Mouse (Mus musculus): ENCODE results near the gene Atad1. TPM values are rescaled to one million over a fixed set of nuclear protein-coding genes. Genes with fewer than 3 reads are reported as not detected.

Gene Atad1
- total RNA-seq, 2 experiments from 2014 or later = 91.3 to 96.5 TPM

DNA sequence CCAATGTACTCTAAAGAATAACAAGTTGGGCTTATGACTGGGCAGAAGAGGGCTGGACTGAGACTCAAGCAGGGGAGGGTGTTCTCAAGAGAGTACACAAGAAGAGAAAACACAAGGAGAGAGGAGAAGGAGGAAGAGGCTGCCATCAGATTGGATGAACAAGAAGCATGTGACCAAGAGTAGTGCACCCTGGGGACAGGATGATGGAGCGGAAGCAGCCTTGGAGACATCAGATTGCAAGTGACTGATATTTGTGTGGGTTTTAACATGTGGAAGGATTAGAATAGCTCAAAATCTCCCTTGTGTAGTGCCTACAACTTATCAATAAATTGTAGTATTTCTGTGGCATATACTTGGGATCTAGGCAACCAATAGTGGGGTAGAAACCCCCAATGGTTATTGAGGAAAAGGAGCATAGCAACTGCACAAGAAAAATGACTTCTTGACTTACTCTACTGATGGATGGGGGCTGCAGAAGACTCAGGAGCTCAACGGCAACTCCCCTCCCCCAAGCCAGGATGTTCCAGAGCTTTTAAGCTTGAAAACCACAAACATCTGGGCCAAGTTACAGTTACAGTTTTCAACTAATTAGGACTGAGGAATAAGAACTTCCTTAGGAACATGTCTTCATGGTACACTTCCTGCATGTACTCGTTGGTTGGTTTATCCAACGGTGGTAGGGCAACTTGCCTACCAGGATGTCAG, 1.2 kb upstream of the Atad1 start:
- Histone ChIP-seq H3K27ac (no peak overlapping the region), H3K4me3 (no peak overlapping the region)
- intact Hi-C loops (cut with DNase I) = no loop called here
- DNase-seq (ENCODE audit: extremely low spot score in 1 of 2, low spot score in 2 of 2) = no peak
- no peak for TF ChIP-seq CTCF (IDR thresholded peaks at IDR 0.05)

DNA sequence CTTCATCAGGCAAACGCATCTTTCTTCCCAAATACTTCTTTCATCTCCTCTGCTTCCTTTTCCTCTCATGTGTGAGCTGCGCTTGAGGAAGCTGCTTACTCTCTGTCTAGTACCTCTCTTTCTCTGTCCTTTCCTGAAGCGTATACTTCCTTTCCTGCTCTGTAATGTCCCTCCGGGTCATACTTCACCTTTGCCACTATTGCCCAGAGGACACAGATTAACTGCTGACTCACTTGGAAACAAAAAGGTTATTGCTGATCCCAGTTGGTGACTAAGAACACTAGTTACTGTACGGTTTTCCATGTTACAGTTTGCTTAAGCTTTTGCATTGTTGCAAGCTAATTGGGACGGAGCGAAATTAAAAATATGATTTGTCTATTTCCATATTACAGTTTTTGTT, 1.7 kb downstream of the Atad1 start:
- DNase-seq (ENCODE audit: extremely low spot score in 1 of 2, low spot score in 2 of 2) = no peak
- no peak overlapping the region for H3K27ac ChIP-seq
- TF ChIP-seq CTCF (IDR thresholded peaks at IDR 0.05) = no peak
- H3K4me3 ChIP-seq = no peak overlapping the region
- intact Hi-C loops (cut with DNase I) = no loop called here

DNA sequence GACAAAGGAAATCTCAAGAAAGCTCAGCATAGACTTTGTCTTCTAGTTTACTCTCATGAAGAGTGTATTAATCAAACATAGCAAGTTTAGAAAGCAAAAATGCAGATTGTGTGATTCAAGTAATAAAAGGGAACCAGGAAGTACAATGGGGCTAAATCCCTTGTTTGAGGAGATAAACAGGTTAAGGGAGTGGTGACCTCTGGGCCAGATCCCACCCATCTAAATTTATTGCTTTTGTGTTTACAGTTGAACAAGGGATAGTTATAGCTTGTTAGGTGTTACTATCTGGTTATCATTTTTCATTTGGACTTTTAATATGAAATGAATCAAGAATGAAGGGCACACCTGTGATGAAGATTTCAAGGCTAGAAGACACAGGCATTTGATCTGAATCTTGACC, 6.7 kb downstream of the Atad1 start:
- no peak overlapping the region for H3K27ac ChIP-seq
- H3K4me3 ChIP-seq = no peak overlapping the region
- intact Hi-C loops (cut with DNase I) = no loop called here
- TF ChIP-seq CTCF (IDR thresholded peaks at IDR 0.05) = no peak
- DNase-seq (ENCODE audit: extremely low spot score in 1 of 2, low spot score in 2 of 2) = no peak

- intact Hi-C loops (cut with DNase I) = no loop called here
- H3K4me3 ChIP-seq = no peak overlapping the region
- no peak for DNase-seq (ENCODE audit: extremely low spot score in 1 of 2, low spot score in 2 of 2)
- TF ChIP-seq CTCF (IDR thresholded peaks at IDR 0.05) = no peak
- H3K27ac ChIP-seq = no peak overlapping the region
Measured at GRCm38 (mm10) chr19:32729785-32730184, 9.8 kb downstream of the Atad1 start.

DNA sequence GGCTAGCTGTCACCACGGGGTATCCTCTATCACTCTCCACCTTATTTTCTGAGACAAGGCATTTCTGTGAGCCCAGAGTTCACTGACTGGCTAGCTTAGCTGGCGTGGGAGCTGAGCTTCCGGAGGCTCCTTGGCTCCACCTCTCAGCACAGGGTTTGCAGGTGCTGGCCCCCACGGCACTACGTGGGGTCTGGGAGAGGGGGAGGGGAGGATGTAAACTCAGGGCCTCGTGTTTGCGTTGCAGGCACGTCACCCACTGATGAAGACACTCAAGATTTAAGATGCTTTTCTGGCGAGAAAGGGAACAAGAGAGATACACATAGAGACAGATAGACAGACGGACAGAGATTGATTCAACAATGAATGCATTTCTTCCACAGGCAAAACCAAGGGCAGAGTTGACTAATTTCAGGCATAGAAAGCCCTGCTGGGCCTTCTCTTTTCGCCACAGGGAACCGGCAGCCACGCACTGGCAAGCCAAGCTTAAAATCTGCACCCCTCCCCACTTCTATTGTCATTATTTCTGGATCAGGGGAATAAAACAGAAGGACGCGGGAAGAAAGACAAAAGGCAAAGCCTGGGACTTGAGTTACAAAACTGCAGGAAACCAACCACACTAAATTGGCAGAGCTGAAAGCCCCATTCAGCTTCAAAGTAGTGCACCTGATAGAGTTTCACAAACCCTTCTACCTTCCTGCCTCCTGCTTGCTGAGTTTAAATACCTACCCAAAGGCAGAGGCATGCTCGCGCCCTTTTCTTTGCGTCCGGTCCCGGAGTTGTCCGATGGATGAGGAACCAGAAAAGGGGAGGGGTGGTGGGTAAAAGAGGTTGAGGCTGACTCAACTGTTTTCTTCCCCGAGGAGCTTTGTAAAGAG, 12.9 kb downstream of the Atad1 start:
- intact Hi-C loops (cut with DNase I) = no loop called here
- no peak for TF ChIP-seq CTCF (IDR thresholded peaks at IDR 0.05)
- no peak overlapping the region for H3K27ac ChIP-seq
- no peak for DNase-seq (ENCODE audit: extremely low spot score in 1 of 2, low spot score in 2 of 2)
- H3K4me3 ChIP-seq = no peak overlapping the region

- Histone ChIP-seq H3K4me3 (no peak overlapping the region), H3K27ac (no peak overlapping the region)
- intact Hi-C loops (cut with DNase I) = no loop called here
- DNase-seq (ENCODE audit: extremely low spot score in 1 of 2, low spot score in 2 of 2) = no peak
- TF ChIP-seq CTCF (IDR thresholded peaks at IDR 0.05) = no peak
Measured at GRCm38 (mm10) chr19:32723817-32724216, 15.8 kb downstream of the Atad1 start.

GRCm38 (mm10) chr19:32720319-32720718, 19.3 kb downstream of the Atad1 start:
- peak; percentile 19 for TF ChIP-seq CTCF (IDR thresholded peaks at IDR 0.05)
- H3K4me3 ChIP-seq = no peak overlapping the region
- H3K27ac ChIP-seq = no peak overlapping the region
- intact Hi-C loops (cut with DNase I) = no loop called here
- DNase-seq (ENCODE audit: extremely low spot score in 1 of 2, low spot score in 2 of 2) = no peak

GRCm38 (mm10) chr19:32717590-32717989, 22.0 kb downstream of the Atad1 start:
- TF ChIP-seq CTCF (IDR thresholded peaks at IDR 0.05) = peak; percentile 23
- DNase-seq (ENCODE audit: extremely low spot score in 1 of 2, low spot score in 2 of 2) = no peak
- Histone ChIP-seq H3K27ac (no peak overlapping the region), H3K4me3 (no peak overlapping the region)
- intact Hi-C loops (cut with DNase I) = loop anchor here (5.0 kb wide), 1 partner anchor 95 kb away; no protein-coding TSS in a partner anchor

GRCm38 (mm10) chr19:32715681-32716080, 23.9 kb downstream of the Atad1 start:
- intact Hi-C loops (cut with DNase I) = loop anchor here (1.0 to 5.0 kb wide), 3 partner anchors 97 to 651 kb away; no protein-coding TSS in a partner anchor
- H3K27ac ChIP-seq = no peak overlapping the region
- no peak for TF ChIP-seq CTCF (IDR thresholded peaks at IDR 0.05)
- no peak overlapping the region for H3K4me3 ChIP-seq
- DNase-seq (ENCODE audit: extremely low spot score in 1 of 2, low spot score in 2 of 2) = no peak

- H3K4me3 ChIP-seq = no peak overlapping the region
- intact Hi-C loops (cut with DNase I) = loop anchor here (1.0 to 5.0 kb wide), 3 partner anchors 97 to 651 kb away; no protein-coding TSS in a partner anchor
- no peak overlapping the region for H3K27ac ChIP-seq
- DNase-seq (ENCODE audit: extremely low spot score in 1 of 2, low spot score in 2 of 2) = peak; percentile 69 to 74
- TF ChIP-seq CTCF (IDR thresholded peaks at IDR 0.05) = peak; percentile 86
Measured at GRCm38 (mm10) chr19:32715201-32715600, 24.4 kb downstream of the Atad1 start.

DNA sequence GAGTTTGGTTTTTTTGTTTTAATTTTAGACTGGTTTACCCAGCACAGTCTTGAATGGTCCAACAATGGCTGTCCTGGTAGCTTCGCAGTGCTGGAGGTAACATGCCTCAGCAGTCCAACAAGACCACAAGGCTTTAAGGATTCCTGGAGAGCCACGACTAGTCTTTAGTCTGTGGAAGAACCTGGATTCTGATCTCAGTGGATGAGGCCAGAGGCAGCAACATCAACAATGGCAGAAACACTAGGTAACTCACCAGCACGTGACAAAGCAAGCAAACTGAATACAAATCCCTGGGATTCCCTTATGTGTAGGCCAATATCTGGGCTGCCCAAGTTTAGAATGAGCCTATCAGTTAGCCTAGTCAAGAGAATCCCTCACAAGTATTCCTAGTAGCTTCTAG, 26.1 kb downstream of the Atad1 start:
- Histone ChIP-seq H3K27ac (peak overlapping the region; percentile 97), H3K4me3 (no peak overlapping the region)
- DNase-seq (ENCODE audit: extremely low spot score in 1 of 2, low spot score in 2 of 2) = no peak
- TF ChIP-seq CTCF (IDR thresholded peaks at IDR 0.05) = no peak
- intact Hi-C loops (cut with DNase I) = loop anchor here (2.0 kb wide), 1 partner anchor 43 kb away; the partner anchor contains the start of gene Pten

DNA sequence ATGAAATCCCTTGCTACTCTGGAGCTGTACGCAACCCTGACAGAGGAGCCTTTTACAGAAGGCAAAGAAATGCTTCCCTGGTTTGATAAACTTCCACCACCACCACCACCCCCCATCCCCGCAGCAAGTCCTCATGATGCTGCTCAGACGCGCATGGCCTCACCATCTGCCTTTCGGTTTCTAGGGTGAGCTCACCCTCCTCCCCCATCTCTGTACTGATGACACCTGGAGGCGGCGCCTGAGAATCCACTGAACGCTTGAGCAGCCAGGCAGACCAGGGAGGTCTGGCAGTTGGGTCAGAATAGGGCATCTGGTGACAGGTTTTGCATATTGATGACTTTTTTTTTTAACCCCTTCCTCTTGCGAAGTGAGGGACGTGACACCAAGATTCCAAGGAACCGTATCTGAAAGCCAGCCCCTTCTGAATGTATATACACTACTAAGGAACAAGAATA, 27.0 kb downstream of the Atad1 start:
- peak; percentile 69 for DNase-seq (ENCODE audit: extremely low spot score in 1 of 2, low spot score in 2 of 2)
- TF ChIP-seq CTCF (IDR thresholded peaks at IDR 0.05) = no peak; the same call in 1 of the 2 replicates

More for the DNA sequence above, 27.0 kb downstream of the Atad1 start:
- intact Hi-C loops (cut with DNase I) = loop anchor here (2.0 kb wide), 1 partner anchor 44 kb away; the partner anchor contains the start of gene Pten
- Histone ChIP-seq H3K27ac (peak overlapping the region; percentile 97), H3K4me3 (peak overlapping the region; percentile 85)
